Comparison of ENCODE assay signal across 34 mouse cellular contexts in the genomic region with DNA sequence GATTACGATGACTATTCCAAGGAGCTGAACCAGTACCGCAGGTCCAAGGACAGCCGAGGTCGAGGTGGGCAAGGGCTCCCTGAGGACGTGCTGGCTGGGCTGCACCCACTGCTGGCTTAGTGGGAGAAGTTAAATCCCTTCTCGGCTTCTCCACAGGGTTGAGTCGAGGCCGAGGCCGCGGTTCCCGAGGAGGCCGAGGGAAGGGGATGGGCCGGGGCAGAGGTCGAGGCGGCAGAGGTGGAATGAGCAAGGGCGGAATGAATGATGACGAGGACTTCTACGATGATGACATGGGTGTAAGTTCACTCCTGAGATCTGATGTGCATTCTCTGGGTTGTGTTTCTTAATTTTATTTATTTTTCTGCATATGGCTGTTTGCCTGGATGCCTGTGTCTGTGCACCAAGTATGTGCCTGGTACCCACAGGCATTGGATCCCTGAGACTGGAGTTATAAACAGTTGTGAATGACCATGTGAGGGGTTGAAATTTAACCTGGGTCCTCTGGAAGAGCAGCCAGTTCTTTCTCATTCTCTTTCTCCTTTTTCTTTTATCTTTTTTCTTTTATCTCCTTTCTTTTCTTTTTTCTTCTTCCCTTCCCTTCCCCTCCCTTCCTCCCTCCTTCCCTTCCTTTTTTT. TPM values are rescaled to one million over a fixed set of nuclear protein-coding genes. Genes with fewer than 3 reads are reported as not detected.
A peak's percentile ranks its signal among the peaks of the same experiment; 100 is the strongest.
DNase-seq lines count a peak whose midpoint lies in the region; ATAC-seq and TF ChIP-seq lines count a peak whose summit lies in the region.
"Had no signal": no experiment of that assay in that cellular context is flagged by ENCODE, and none has a peak within 500 bp of the region (broad histone marks: within the 10 kb centered on the region; RNA-seq: fewer than 3 reads in every experiment).

No protein-coding gene starts in this region.

- WGBS in heart, adult 2 months: 87% methylated on average over 18 of the region's 18 CpGs
- 80% methylated on average over 18 of the region's 18 CpGs for WGBS in kidney, embryonic 16.5 days
- 80% methylated on average over 18 of the region's 18 CpGs for WGBS in intestine, embryonic 15.5 days
- 59% methylated on average over 18 of the region's 18 CpGs for WGBS in small intestine, adult 2 months

- peaks cover 5% of the 10 kb centered on the region; the same call in 1 of the 2 replicates for H3K36me3 ChIP-seq in heart, adult 2 months (ENCODE audit: control insufficient read depth, insufficient read depth, low read length)
- peaks cover 86% of the 10 kb centered on the region for H3K36me3 ChIP-seq in kidney, embryonic 16.5 days (ENCODE audit: insufficient read depth, low read length)
- H3K36me3 ChIP-seq in intestine, embryonic 15.5 days: peaks cover 49% of the 10 kb centered on the region
- peaks cover 72% of the 10 kb centered on the region for H3K36me3 ChIP-seq in small intestine, adult 2 months (ENCODE audit: control insufficient read depth, insufficient read depth, low read length)

- H3K9me3 ChIP-seq in kidney, embryonic 16.5 days (ENCODE audit: low read length): no peaks in the 10 kb centered on the region
- H3K9me3 ChIP-seq in intestine, embryonic 15.5 days: no peaks in the 10 kb centered on the region
- H3K9me3 ChIP-seq: embryonic facial prominence, embryonic 13.5 days; forebrain, embryonic 10.5 days; forebrain, embryonic 15.5 days; heart, embryonic 12.5 days; hindbrain, embryonic 13.5 days; liver, embryonic 12.5 days; midbrain, embryonic 15.5 days; neural tube, embryonic 15.5 days; stomach, embryonic 15.5 days had no signal

- no peaks in the 10 kb centered on the region for H3K27me3 ChIP-seq in heart, adult 2 months (ENCODE audit: control insufficient read depth, insufficient read depth, low read length)
- no peaks in the 10 kb centered on the region for H3K27me3 ChIP-seq in kidney, embryonic 16.5 days (ENCODE audit: insufficient read depth, low read length)
- H3K27me3 ChIP-seq in intestine, embryonic 15.5 days (replicated peaks): no peaks in the 10 kb centered on the region
- H3K27me3 ChIP-seq in small intestine, adult 2 months (ENCODE audit: control insufficient read depth, insufficient read depth, low read length): no peaks in the 10 kb centered on the region
- H3K27me3 ChIP-seq: CH12.LX; embryonic facial prominence, embryonic 13.5 days; forebrain, embryonic 15.5 days; heart, embryonic 12.5 days; hindbrain, embryonic 13.5 days; liver, embryonic 12.5 days; midbrain, embryonic 15.5 days; neural tube, embryonic 15.5 days; stomach, embryonic 15.5 days had no signal

- no peak overlapping the region for H3K9ac ChIP-seq in heart, adult 2 months (ENCODE audit: low read depth, low read length)
- H3K9ac ChIP-seq in kidney, embryonic 16.5 days (replicated peaks; ENCODE audit: low read length): no peak overlapping the region
- no peak overlapping the region for H3K9ac ChIP-seq in intestine, embryonic 15.5 days
- H3K9ac ChIP-seq: embryonic facial prominence, embryonic 13.5 days; forebrain, embryonic 15.5 days; heart, embryonic 12.5 days; hindbrain, embryonic 13.5 days; liver, embryonic 12.5 days; lung, embryonic 14.5 days; midbrain, embryonic 15.5 days; neural tube, embryonic 15.5 days; stomach, embryonic 15.5 days had no signal

- TF ChIP-seq CTCF in heart, adult 2 months (IDR thresholded peaks at IDR 0.05): no peak
- no peak for TF ChIP-seq CTCF in small intestine, adult 2 months (IDR thresholded peaks at IDR 0.05; ENCODE audit: extremely low read depth, insufficient read length, insufficient replicate concordance, low read depth, low read length)

- H3K4me2 ChIP-seq in kidney, embryonic 16.5 days (replicated peaks; ENCODE audit: low read depth, low read length): no peak overlapping the region
- no peak overlapping the region for H3K4me2 ChIP-seq in intestine, embryonic 15.5 days (replicated peaks)
- H3K4me2 ChIP-seq: embryonic facial prominence, embryonic 13.5 days; forebrain, embryonic 15.5 days; heart, embryonic 12.5 days; hindbrain, embryonic 13.5 days; liver, embryonic 12.5 days; lung, embryonic 14.5 days; midbrain, embryonic 15.5 days; neural tube, embryonic 15.5 days; stomach, embryonic 15.5 days had no signal

- TF ChIP-seq EP300 in heart, adult 2 months (IDR thresholded peaks at IDR 0.05; ENCODE audit: insufficient read depth, low read depth, low read length): no peak

- DNase-seq in heart, adult 11 months: peak; percentile 87
- DNase-seq in heart, adult 2 months: no peak
- no peak for DNase-seq in kidney, postnatal 4 days
- DNase-seq in thymus, postnatal 10 days (ENCODE audit: low spot score in 2 of 2): no peak
- DNase-seq: adrenal gland, adult 2 months; adrenal gland, postnatal 36 days; cerebellum, adult 18-20 months; cerebellum, postnatal 10 days; gastrocnemius, postnatal 25 days; heart, adult 18-20 months; heart, postnatal 4 days; layer of hippocampus, postnatal 36 days; left cerebral cortex, postnatal 4 days; lung, embryonic 14.5 days; lung, postnatal 14 days; right cerebral cortex, postnatal 14 days; thymus, postnatal 4 days had no signal

- ATAC-seq in kidney, embryonic 16.5 days (ENCODE audit: low FRiP score, low TSS enrichment): no peak
- no peak for ATAC-seq in intestine, embryonic 15.5 days
- ATAC-seq: activated CD4-positive, CD25-positive, alpha-beta regulatory T cell, adult 4 months; forebrain, embryonic 15.5 days; liver, embryonic 12.5 days; midbrain, embryonic 15.5 days had no signal

- H3K4me3 ChIP-seq in heart, adult 2 months: no peak overlapping the region
- no peak overlapping the region for H3K4me3 ChIP-seq in kidney, embryonic 16.5 days (ENCODE audit: low read length)
- H3K4me3 ChIP-seq in intestine, embryonic 15.5 days (replicated peaks): no peak overlapping the region
- H3K4me3 ChIP-seq in small intestine, adult 2 months (ENCODE audit: low read depth, low read length): peak overlapping the region; percentile 23
- H3K4me3 ChIP-seq: embryonic facial prominence, embryonic 13.5 days; forebrain, embryonic 10.5 days; forebrain, embryonic 15.5 days; heart, embryonic 12.5 days; hindbrain, embryonic 13.5 days; liver, embryonic 12.5 days; midbrain, embryonic 15.5 days; neural tube, embryonic 15.5 days; stomach, embryonic 15.5 days had no signal

- H3K79me2 ChIP-seq in heart, adult 2 months (replicated peaks; ENCODE audit: control insufficient read depth, insufficient read depth, low read length): no peaks in the 10 kb centered on the region

- no peak for TF ChIP-seq POLR2A in heart, adult 2 months (IDR thresholded peaks at IDR 0.05; ENCODE audit: insufficient read depth, low read depth, low read length)
- TF ChIP-seq POLR2A in small intestine, adult 2 months (IDR thresholded peaks at IDR 0.05; ENCODE audit: low read depth, low read length): no peak

- intact Hi-C loops in heart, adult 2 months (cut with DNase I): loop anchor here (10.0 kb wide), 1 partner anchor 48 kb away; no protein-coding TSS in a partner anchor

- no peaks in the 10 kb centered on the region; the same call in 1 of the 2 replicates for H3K4me1 ChIP-seq in heart, adult 2 months (ENCODE audit: control insufficient read depth, insufficient read depth, low read length)
- peaks cover under 1% of the 10 kb centered on the region; the same call in 1 of the 2 replicates for H3K4me1 ChIP-seq in kidney, embryonic 16.5 days (ENCODE audit: insufficient read depth, low read length)
- peaks cover 10% of the 10 kb centered on the region; the same call in 1 of the 2 replicates for H3K4me1 ChIP-seq in intestine, embryonic 15.5 days (replicated peaks)
- peaks cover 34% of the 10 kb centered on the region for H3K4me1 ChIP-seq in small intestine, adult 2 months (ENCODE audit: control insufficient read depth, insufficient read depth, insufficient read length, low read length)
- H3K4me1 ChIP-seq: embryonic facial prominence, embryonic 13.5 days; forebrain, embryonic 10.5 days; forebrain, embryonic 15.5 days; heart, embryonic 12.5 days; hindbrain, embryonic 13.5 days; liver, embryonic 12.5 days; midbrain, embryonic 15.5 days; neural tube, embryonic 15.5 days; stomach, embryonic 15.5 days had no signal

- H3K27ac ChIP-seq in heart, adult 2 months: no peak overlapping the region
- H3K27ac ChIP-seq in kidney, embryonic 16.5 days (ENCODE audit: low read length): 0 out of 2 replicates have a peak overlapping the region, but pooled peaks have one; percentile 19
- peak overlapping the region; percentile 25; the same call in 1 of the 2 replicates for H3K27ac ChIP-seq in intestine, embryonic 15.5 days
- H3K27ac ChIP-seq in small intestine, adult 2 months (ENCODE audit: insufficient read depth, low read depth, low read length): peak overlapping the region; percentile 97
- H3K27ac ChIP-seq: embryonic facial prominence, embryonic 13.5 days; forebrain, embryonic 10.5 days; forebrain, embryonic 15.5 days; hindbrain, embryonic 13.5 days; kidney, postnatal 0 days; liver, embryonic 12.5 days; midbrain, embryonic 15.5 days; neural tube, embryonic 15.5 days; stomach, embryonic 15.5 days had no signal

RNA-seq across cellular contexts. Expression of a gene that starts 21.6 kb away (rescaled TPM):
- 10 to 100 TPM; 27.7 to 32.4 TPM for total RNA-seq in heart, adult 2 months (2021)
- polyA plus RNA-seq in heart, adult 2 months (2012; rRNA removed): 17.7 and 17.8 TPM in 2 replicates
- polyA plus RNA-seq in kidney, embryonic 16.5 days (2015; fragmentation: Nextera tagmentation; extraction: Ambion mirVana): 14.8 and 14.9 TPM in 2 replicates
- polyA plus RNA-seq in intestine, embryonic 15.5 days (2015; fragmentation: Nextera tagmentation; extraction: Ambion mirVana): 13.8 and 14.4 TPM in 2 replicates
- 23.3 and 60.6 TPM in 2 replicates for polyA plus RNA-seq in small intestine, adult 2 months (2012; rRNA removed)

RNA-seq across cellular contexts. Expression of a gene that starts 30.2 kb away (rescaled TPM):
- total RNA-seq in heart, adult 2 months (2021): 10 to 100 TPM; 82.9 to 88.2 TPM
- 109 and 140 TPM in 2 replicates for polyA plus RNA-seq in heart, adult 2 months (2012; rRNA removed)
- polyA plus RNA-seq in kidney, embryonic 16.5 days (2015; fragmentation: Nextera tagmentation; extraction: Ambion mirVana): 50.7 and 54.6 TPM in 2 replicates
- 48.9 and 54.8 TPM in 2 replicates for polyA plus RNA-seq in intestine, embryonic 15.5 days (2015; fragmentation: Nextera tagmentation; extraction: Ambion mirVana)
- 156 and 330 TPM in 2 replicates for polyA plus RNA-seq in small intestine, adult 2 months (2012; rRNA removed)

RNA-seq across cellular contexts. Expression of a gene that starts 34.7 kb away (rescaled TPM):
- 10 to 100 TPM; 33.0 to 36.1 TPM for total RNA-seq in heart, adult 2 months (2021)
- 23.4 and 45.3 TPM in 2 replicates for polyA plus RNA-seq in heart, adult 2 months (2012; rRNA removed)
- 337 and 347 TPM in 2 replicates for polyA plus RNA-seq in kidney, embryonic 16.5 days (2015; fragmentation: Nextera tagmentation; extraction: Ambion mirVana)
- 270 and 284 TPM in 2 replicates for polyA plus RNA-seq in intestine, embryonic 15.5 days (2015; fragmentation: Nextera tagmentation; extraction: Ambion mirVana)
- 9.8 and 15.0 TPM in 2 replicates for polyA plus RNA-seq in small intestine, adult 2 months (2012; rRNA removed)

RNA-seq across cellular contexts. Expression of a gene that starts 55.2 kb away (rescaled TPM):
- not detected for total RNA-seq in heart, adult 2 months (2021)
- polyA plus RNA-seq in heart, adult 2 months (2012; rRNA removed): not detected in 2 replicates
- 0.41 and 0.42 TPM in 2 replicates for polyA plus RNA-seq in kidney, embryonic 16.5 days (2015; fragmentation: Nextera tagmentation; extraction: Ambion mirVana)
- polyA plus RNA-seq in intestine, embryonic 15.5 days (2015; fragmentation: Nextera tagmentation; extraction: Ambion mirVana): 0.25 and 0.38 TPM in 2 replicates
- polyA plus RNA-seq in small intestine, adult 2 months (2012; rRNA removed): 0.05 TPM in 1 of 2 replicates, not detected in the other
- total RNA-seq: adrenal gland, adult 2 months; adrenal gland, postnatal 36 days; common myeloid progenitor, adult 5-6 weeks; gastrocnemius, adult 18-20 months; gastrocnemius, postnatal 25 days; heart, adult 18-20 months; heart, postnatal 4 days had no signal
- polyA plus RNA-seq: adrenal gland, adult 2 months; lung, embryonic 14.5 days had no signal
